Mouse (Mus musculus) ES-Bruce4 (cell line): Measurements from ENCODE around the gene Mogat2. TPM values are rescaled to one million over a fixed set of nuclear protein-coding genes. Genes with fewer than 3 reads are reported as not detected.

Experiments used
- H3K27ac ChIP-seq: 2 replicates; pipeline ENCODE4 v1.5.1; 2012; ENCODE audit warnings: low read length, inconsistent platforms; ENCODE audit not compliant: insufficient read depth
- H3K27me3 ChIP-seq: 2 replicates; pipeline ENCODE4 v1.6.1; 2012; ENCODE audit warnings: mild to moderate bottlenecking, low read length, inconsistent platforms; ENCODE audit not compliant: control insufficient read depth, poor library complexity, insufficient read depth, severe bottlenecking
- H3K36me3 ChIP-seq: 2 replicates; pipeline ENCODE4 v1.6.1; 2012; ENCODE audit warnings: inconsistent platforms, mild to moderate bottlenecking, low read length, moderate library complexity; ENCODE audit not compliant: control insufficient read depth, poor library complexity, insufficient read depth, severe bottlenecking
- H3K4me1 ChIP-seq: one replicate; pipeline ENCODE4 v1.8.1; 2011; ENCODE audit warnings: low read length; ENCODE audit not compliant: control insufficient read depth, insufficient read depth
- H3K4me3 ChIP-seq: 2 replicates; pipeline ENCODE4 v1.5.1; 2011; ENCODE audit warnings: low read depth, mild to moderate bottlenecking, low read length
- H3K9ac ChIP-seq: 2 replicates; pipeline ENCODE4 v1.6.1; 2012; ENCODE audit warnings: low read depth, mild to moderate bottlenecking, inconsistent platforms; ENCODE audit not compliant: poor library complexity, severe bottlenecking
- H3K9me3 ChIP-seq: replicated peaks from 2 replicates; pipeline ENCODE4 v1.6.1; 2012; ENCODE audit warnings: mild to moderate bottlenecking, low read length, inconsistent platforms; ENCODE audit not compliant: control insufficient read depth, poor library complexity, insufficient read depth, severe bottlenecking
- CTCF ChIP-seq: IDR thresholded peaks from one replicate; pipeline ENCODE4 v1.8.1; 2011; ENCODE audit warnings: low read depth, low read length
- EP300 ChIP-seq: IDR thresholded peaks from 2 replicates; pipeline ENCODE4 v1.6.1; 2011; ENCODE audit warnings: low read depth, low read length; ENCODE audit not compliant: insufficient read depth
- POLR2A ChIP-seq: IDR thresholded peaks from one replicate; pipeline ENCODE4 v1.8.1; 2011; ENCODE audit warnings: low read length; ENCODE audit not compliant: insufficient read depth
- polyA plus RNA-seq: library from polyadenylated mRNA; stranded (reverse); fragments of >200 nt; gene quantifications from 2 replicates; pipeline ENCODE4 v1.2.4, GENCODE M21; 2011; ENCODE audit warnings: low read depth; ENCODE audit not compliant: missing spikeins, insufficient read depth, insufficient read length

Mogat2 gene
- polyA plus RNA-seq, 1 experiment = 9.3 TPM

GRCm38 (mm10) chr7:99171730-99172463, 66.5 kb downstream of the Mogat2 start:
- no peak overlapping the region for H3K27ac ChIP-seq
- TF ChIP-seq EP300 (no peak), CTCF (no peak), POLR2A (no peak)

GRCm38 (mm10) chr7:99170519-99170918, 67.9 kb downstream of the Mogat2 start:
- Histone ChIP-seq H3K9ac (no peak overlapping the region), H3K27ac (no peak overlapping the region), H3K4me3 (no peak overlapping the region), H3K9me3 (no peaks in the 10 kb centered on the region), H3K36me3 (no peaks in the 10 kb centered on the region), H3K27me3 (no peaks in the 10 kb centered on the region), H3K4me1 (no peaks in the 10 kb centered on the region)
- no peak for TF ChIP-seq POLR2A
- TF ChIP-seq EP300 = no peak
- TF ChIP-seq CTCF = no peak

More at GRCm38 (mm10) chr7:99171730-99172463, 66.5 kb downstream of the Mogat2 start:
- no peaks in the 10 kb centered on the region for H3K9me3 ChIP-seq
- H3K4me3 ChIP-seq = no peak overlapping the region
- no peaks in the 10 kb centered on the region for H3K27me3 ChIP-seq
- H3K36me3 ChIP-seq = no peaks in the 10 kb centered on the region
- H3K9ac ChIP-seq = no peak overlapping the region
- no peaks in the 10 kb centered on the region for H3K4me1 ChIP-seq

GRCm38 (mm10) chr7:99169717-99170403, 68.6 kb downstream of the Mogat2 start:
- no peak for TF ChIP-seq POLR2A
- TF ChIP-seq CTCF = no peak
- TF ChIP-seq EP300 = no peak
- H3K4me3 ChIP-seq = no peak overlapping the region
- no peaks in the 10 kb centered on the region for H3K27me3 ChIP-seq
- H3K27ac ChIP-seq = no peak overlapping the region
- H3K9me3 ChIP-seq = no peaks in the 10 kb centered on the region
- no peaks in the 10 kb centered on the region for H3K4me1 ChIP-seq
- H3K36me3 ChIP-seq = no peaks in the 10 kb centered on the region
- H3K9ac ChIP-seq = no peak overlapping the region

Other genes with a start within 250 kb of the Mogat2 start
- 16.1 and 16.9 TPM in 2 replicates for gene Uvrag, start 97.5 kb downstream of the Mogat2 start, polyA plus RNA-seq
- gene Dgat2, start 55.9 kb downstream of the Mogat2 start, polyA plus RNA-seq = 1.6 and 2.1 TPM in 2 replicates
- gene Map6, start 28.8 kb upstream of the Mogat2 start, polyA plus RNA-seq = 16.0 and 17.5 TPM in 2 replicates
- gene Serpinh1, start 114.6 kb upstream of the Mogat2 start, polyA plus RNA-seq = 211 and 229 TPM in 2 replicates
- gene Gdpd5, start 142.8 kb upstream of the Mogat2 start, polyA plus RNA-seq = 5.9 and 8.4 TPM in 2 replicates
- not detected in 2 replicates for gene Klhl35, start 227.4 kb upstream of the Mogat2 start, polyA plus RNA-seq
- gene Rps3, start 245.1 kb upstream of the Mogat2 start, polyA plus RNA-seq = 2,316 and 2,405 TPM in 2 replicates